Mouse (Mus musculus) cortical plate, adult 2 months (tissue): ENCODE data around the gene Akr7a5. TPM values are rescaled to one million over a fixed set of nuclear protein-coding genes. Genes with fewer than 3 reads are reported as not detected.

Source experiments
- H3K27ac ChIP-seq: fragments of 200-500 bp; 2 replicates; pipeline ENCODE4 v1.5.1; 2012; ENCODE audit warnings: low read length, control low read depth, inconsistent platforms; ENCODE audit not compliant: insufficient read depth
- H3K4me1 ChIP-seq: fragments of 200-500 bp; 2 replicates; pipeline ENCODE4 v1.6.1; 2011; ENCODE audit warnings: low read length; ENCODE audit not compliant: control insufficient read depth, insufficient read depth
- H3K4me3 ChIP-seq: fragments of 200-500 bp; 2 replicates; pipeline ENCODE4 v1.5.1; 2011; ENCODE audit warnings: mild to moderate bottlenecking, low read length, control low read depth; ENCODE audit not compliant: insufficient read depth
- CTCF ChIP-seq: fragments of 200-500 bp; IDR thresholded peaks from 2 replicates; pipeline ENCODE4 v1.5.1; 2011; ENCODE audit warnings: mild to moderate bottlenecking, control low read depth, low read length; ENCODE audit not compliant: insufficient read depth; ENCODE audit errors: extremely low read depth
- POLR2A ChIP-seq: fragments of 200-500 bp; IDR thresholded peaks from 2 replicates; pipeline ENCODE4 v1.6.1; 2011; ENCODE audit warnings: mild to moderate bottlenecking, low read length, control low read depth; ENCODE audit not compliant: insufficient read depth; ENCODE audit errors: extremely low read depth
- polyA plus RNA-seq: library from polyadenylated mRNA; depleted of rRNA; stranded (reverse); fragments of >200 nt; gene quantifications from 2 replicates; pipeline ENCODE4 v1.2.3, GENCODE M21; 2012

The Akr7a5 gene
- polyA plus RNA-seq, 1 experiment: 17.5 TPM

DNA sequence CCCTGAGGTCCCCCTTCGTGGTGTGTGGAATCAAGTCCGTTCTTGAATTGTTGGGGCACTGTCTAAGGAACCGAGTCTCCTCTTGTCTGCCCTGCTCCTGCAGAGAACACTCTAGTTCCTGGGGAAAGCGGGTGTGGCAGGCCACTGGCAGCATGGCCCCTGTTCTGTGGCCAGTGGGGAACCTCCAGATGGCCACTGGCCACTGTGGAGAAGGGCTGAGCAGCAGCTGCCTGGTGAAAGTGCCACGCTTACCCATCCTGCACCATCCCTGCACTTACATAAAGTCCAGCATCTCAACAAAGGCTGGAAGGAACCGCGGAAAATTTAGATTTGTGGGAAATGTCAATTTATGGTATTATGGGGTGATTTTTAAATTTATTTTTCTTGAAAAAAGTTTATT lies 34.1 kb upstream of the Akr7a5 start:
- Histone ChIP-seq H3K4me3 (no peak overlapping the region), H3K4me1 (peaks cover 2% of the 10 kb centered on the region), H3K27ac (no peak overlapping the region)
- TF ChIP-seq CTCF (no peak), POLR2A (no peak)

DNA sequence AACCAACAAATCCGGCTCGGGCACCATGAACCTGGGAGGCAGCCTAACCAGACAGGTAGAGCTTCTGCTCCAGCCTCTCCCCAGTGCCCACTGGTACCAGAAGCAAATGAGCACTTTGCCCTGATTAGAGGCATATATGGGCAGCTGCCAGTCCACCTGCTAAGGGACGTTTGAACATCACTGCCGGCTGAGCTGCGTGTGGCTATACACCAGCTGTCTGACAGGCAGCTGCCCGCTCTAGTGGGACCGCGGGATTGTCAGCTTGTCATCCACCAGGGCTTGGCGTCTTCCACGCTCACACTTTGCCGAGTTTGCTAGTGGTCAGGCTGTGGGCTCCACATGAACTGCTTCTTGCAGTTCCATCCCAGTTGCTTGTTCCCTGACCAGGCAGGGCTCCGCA lies 30.0 kb upstream of the Akr7a5 start:
- TF ChIP-seq CTCF (no peak), POLR2A (no peak)
- no peak overlapping the region for H3K27ac ChIP-seq
- H3K4me3 ChIP-seq: no peak overlapping the region
- H3K4me1 ChIP-seq: peaks cover 4% of the 10 kb centered on the region; the same call in 1 of the 2 replicates

DNA sequence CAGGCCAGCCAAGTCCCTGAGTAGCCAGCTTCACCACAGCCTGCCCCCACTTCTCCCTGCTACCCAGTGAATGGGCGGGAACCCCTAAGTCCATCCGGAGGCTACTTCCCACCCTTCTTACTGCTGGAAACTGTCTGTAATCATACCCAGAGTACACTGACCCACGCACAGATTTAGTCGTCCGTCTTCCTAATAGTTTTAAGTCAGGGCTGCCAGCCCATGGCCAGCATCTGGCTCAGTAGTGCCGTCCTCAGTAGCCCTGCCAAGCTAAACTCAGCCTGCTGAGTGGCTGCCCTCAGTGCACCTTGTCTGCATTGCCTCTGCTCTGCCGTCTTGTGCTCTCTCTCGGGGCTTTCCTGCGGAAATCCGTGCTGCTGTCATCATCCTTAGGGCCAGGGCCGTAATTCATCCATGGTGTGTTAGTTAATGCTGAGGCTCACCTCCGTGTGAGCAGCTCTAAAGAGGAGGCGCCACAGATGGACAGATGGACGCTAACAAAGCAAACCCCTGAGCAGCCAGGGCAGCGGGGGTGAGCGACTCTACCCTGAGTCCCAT lies 28.7 kb upstream of the Akr7a5 start:
- TF ChIP-seq CTCF (no peak), POLR2A (no peak)
- Histone ChIP-seq H3K27ac (no peak overlapping the region), H3K4me3 (no peak overlapping the region), H3K4me1 (peaks cover 4% of the 10 kb centered on the region; the same call in 1 of the 2 replicates)

DNA sequence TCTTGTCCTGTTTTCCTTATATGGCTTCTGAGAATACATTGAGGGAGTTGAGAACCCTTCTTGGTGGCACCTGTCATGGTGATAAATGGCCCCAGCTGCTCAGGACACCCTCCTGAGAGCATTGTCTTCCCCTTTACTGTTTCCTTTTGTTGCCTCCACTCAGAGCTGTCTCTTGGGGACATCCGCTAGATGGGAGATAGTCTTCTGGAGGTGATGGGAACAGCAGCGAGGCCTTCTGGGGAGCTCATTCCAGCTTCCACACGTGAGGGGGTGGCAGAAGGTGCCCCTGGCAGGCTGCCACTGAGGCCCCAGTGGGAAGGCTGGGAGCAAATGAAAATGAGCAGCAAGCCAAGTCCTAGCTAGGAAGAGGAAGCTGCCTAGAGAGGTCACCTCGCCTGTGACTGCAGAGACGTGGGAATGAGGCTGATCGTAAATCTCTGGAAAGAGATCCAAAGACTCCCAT lies 27.6 kb upstream of the Akr7a5 start:
- TF ChIP-seq POLR2A (no peak), CTCF (no peak)
- no peak overlapping the region for H3K4me3 ChIP-seq
- no peak overlapping the region for H3K27ac ChIP-seq
- peaks cover 4% of the 10 kb centered on the region; the same call in 1 of the 2 replicates for H3K4me1 ChIP-seq

DNA sequence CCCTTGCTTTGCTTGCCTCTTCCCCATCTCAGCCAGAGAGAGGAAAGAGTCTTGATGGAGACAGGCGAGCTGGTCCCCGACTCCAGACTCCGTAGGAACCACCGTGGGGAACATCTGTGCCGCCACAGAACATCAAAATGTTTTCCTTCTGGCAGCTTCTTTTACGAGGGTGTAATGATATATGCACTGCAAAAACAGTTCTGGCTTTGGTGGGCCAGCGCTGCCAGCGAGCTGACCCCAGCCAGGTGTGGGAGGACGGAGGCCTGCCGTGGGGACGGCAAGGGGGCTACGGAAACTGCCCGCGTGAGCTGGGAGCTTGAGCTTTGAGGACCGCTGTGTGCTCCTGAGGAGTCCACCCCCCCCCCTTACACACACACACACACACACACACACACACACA lies 25.7 kb upstream of the Akr7a5 start:
- Histone ChIP-seq H3K4me3 (no peak overlapping the region), H3K27ac (no peak overlapping the region), H3K4me1 (0 out of 2 replicates have a peak, but pooled peaks cover 2% of the 10 kb centered on the region)
- TF ChIP-seq POLR2A (no peak), CTCF (no peak)

DNA sequence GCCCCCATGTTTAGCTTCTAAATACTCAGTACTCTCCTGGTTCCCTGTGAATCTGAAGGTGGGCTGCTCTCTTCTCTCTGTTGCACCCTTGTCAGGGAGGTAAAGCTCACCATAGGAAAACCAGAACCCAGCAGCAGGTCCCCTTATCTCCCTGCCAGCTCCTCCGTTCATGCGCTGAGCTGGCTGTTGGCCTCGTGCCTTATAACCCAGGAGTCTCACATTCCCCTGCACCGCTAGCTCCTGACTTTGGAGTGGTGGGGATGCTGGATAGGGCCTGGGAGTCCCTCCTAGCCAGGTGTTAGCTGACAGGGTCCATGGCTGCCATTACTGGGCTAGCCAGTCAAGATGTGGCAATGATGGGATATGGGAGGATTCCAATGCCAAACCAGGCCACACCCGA lies 24.3 kb upstream of the Akr7a5 start:
- H3K27ac ChIP-seq: no peak overlapping the region
- TF ChIP-seq CTCF: no peak
- TF ChIP-seq POLR2A: no peak
- H3K4me3 ChIP-seq: no peak overlapping the region
- H3K4me1 ChIP-seq: 0 out of 2 replicates have a peak, but pooled peaks cover 2% of the 10 kb centered on the region

DNA sequence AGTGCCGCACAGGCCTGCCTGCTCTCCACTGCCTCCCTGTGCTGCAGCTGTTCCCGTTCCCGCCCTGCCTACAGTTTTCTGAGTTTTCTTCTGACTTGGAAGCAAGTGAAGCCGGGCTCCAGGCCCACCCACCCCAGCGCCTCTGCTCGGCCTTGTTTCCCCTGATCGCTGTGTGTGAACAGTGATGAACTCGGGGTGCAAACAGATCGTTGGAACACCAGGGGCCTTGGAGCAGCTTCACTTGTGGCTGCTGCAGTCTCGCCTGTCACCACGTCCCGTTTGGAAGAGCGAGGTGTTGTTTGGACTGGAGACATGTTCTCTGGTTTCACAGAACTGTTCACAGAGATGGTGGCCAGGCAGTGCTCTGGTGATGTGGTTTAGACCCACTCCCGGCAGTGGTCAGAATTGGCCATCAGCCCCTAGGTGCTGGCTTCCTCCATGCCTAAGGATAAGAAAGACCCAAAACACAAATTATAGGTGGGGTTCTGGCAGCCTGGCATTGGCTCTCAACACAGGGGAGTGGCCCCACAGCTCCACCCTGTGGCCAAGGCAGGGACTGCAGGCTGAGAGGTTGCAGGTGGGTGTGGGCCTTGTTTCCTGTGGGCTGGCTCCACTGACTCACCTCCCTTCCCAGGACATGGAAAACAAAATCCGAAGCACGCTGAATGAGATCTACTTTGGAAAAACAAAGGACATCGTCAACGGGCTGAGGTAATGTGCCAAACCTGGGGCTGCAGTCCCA lies 23.3 kb upstream of the Akr7a5 start:
- H3K4me3 ChIP-seq: no peak overlapping the region

DNA sequence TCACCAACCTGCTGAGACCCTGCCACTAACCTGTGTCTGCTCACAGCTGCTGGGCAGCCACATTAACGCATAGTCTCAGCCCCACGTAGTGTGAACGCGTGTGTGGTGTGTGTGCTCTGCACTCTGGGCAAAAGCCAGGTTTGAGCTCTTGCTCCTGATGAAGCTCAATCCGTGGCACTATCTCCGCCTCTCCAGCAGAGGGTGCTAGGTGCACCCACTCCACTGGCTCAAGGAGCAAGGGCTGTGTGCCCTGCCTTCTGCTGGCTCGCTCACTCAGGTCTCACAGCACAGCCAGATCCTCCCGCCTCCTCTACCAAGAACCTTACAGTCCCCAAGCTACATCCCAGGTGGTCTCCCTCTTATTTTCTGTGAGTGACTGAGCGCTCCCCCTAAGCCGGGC lies 21.5 kb upstream of the Akr7a5 start:
- Histone ChIP-seq H3K4me1 (0 out of 2 replicates have a peak, but pooled peaks cover 2% of the 10 kb centered on the region), H3K4me3 (no peak overlapping the region), H3K27ac (no peak overlapping the region)
- TF ChIP-seq POLR2A (no peak), CTCF (peak; percentile 90)

More for the DNA sequence above, 23.3 kb upstream of the Akr7a5 start:
- 0 out of 2 replicates have a peak, but pooled peaks cover 2% of the 10 kb centered on the region for H3K4me1 ChIP-seq
- TF ChIP-seq CTCF (peak; percentile 87), POLR2A (no peak)
- no peak overlapping the region for H3K27ac ChIP-seq

DNA sequence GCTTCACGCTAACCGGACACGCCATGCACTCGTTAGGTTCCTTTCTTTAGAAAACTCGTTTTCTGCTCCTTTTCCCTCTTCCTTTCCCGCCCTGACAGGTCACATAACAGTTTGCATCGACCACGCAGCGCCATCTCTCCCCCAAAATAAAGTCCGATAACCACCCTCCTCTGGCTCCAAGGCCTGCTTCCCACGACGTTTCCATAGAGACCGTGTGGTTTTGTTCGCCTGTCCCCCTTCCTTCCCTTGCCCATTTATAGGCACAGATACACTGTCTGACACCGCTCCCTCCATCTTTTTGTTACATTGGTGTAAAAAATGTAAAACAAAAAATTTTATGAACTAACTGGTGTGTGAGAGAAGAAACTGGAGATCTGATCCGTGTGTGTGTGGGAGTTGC lies 19.4 kb upstream of the Akr7a5 start:
- Histone ChIP-seq H3K4me1 (peaks cover 4% of the 10 kb centered on the region; the same call in 1 of the 2 replicates), H3K27ac (no peak overlapping the region), H3K4me3 (no peak overlapping the region)
- TF ChIP-seq CTCF (no peak), POLR2A (no peak)

DNA sequence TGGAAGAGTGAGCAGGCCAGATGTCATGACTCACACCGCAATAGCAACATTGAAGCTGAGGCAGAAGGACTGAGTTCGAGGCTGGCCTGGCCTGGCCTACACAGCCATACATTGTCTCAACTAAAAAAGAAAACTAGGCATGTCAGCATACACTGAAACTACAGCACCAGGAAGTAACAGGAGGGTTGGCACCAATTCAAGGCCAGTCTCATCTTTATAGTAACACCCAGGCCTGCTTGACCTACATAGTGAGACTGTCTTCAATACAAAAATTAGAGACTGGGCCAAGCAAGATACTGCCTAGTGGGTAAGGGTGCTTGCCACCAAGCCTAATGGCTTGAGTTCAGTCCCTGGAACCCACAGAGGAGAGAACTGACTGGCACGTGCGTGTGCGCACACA lies 18.5 kb upstream of the Akr7a5 start:
- TF ChIP-seq CTCF (no peak), POLR2A (no peak)
- H3K4me1 ChIP-seq: peaks cover 5% of the 10 kb centered on the region; the same call in 1 of the 2 replicates
- H3K4me3 ChIP-seq: no peak overlapping the region
- no peak overlapping the region for H3K27ac ChIP-seq
